21 mouse cellular contexts compared by ENCODE assay signal in the genomic region with DNA sequence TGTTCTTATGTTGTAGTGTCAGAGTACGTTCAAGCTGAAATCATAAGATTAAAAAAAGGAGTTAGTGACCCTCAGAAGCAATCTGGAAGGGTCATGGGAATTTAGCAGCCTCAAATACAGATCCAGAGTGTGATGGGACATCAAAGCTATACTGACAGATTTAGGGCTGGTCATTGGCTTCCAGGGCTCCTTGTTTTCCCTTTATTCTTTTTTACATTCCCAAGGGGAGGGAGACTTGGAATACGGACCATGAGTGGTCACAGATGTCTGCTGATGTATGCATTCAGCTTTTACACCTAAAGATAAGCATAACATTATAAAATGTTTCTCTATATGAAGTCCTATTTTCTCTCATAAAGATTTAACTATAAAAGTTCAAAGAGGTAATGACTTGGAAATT. TPM values are rescaled to one million over a fixed set of nuclear protein-coding genes. Genes with fewer than 3 reads are reported as not detected.
"Had no signal": no experiment of that assay in that cellular context is flagged by ENCODE, and none has a peak within 500 bp of the region (broad histone marks: within the 10 kb centered on the region; RNA-seq: fewer than 3 reads in every experiment).

No protein-coding gene starts in this region.

- H3K9ac ChIP-seq: intestine, embryonic 15.5 days; limb, embryonic 12.5 days; limb, embryonic 15.5 days; liver, embryonic 14.5 days; liver, postnatal 0 days; lung, embryonic 14.5 days; midbrain, embryonic 13.5 days had no signal

- ATAC-seq: intestine, embryonic 15.5 days; liver, postnatal 0 days; lung, postnatal 0 days; midbrain, embryonic 13.5 days had no signal

- H3K27ac ChIP-seq: intestine, embryonic 15.5 days; limb, embryonic 12.5 days; limb, embryonic 15.5 days; liver, embryonic 14.5 days; macrophage; midbrain, embryonic 10.5 days; midbrain, embryonic 13.5 days; stomach, postnatal 0 days had no signal

- H3K4me2 ChIP-seq: intestine, embryonic 15.5 days; limb, embryonic 12.5 days; limb, embryonic 15.5 days; liver, embryonic 11.5 days; lung, embryonic 14.5 days; midbrain, embryonic 13.5 days had no signal

- H3K36me3 ChIP-seq: intestine, embryonic 15.5 days; limb, embryonic 12.5 days; limb, embryonic 15.5 days; midbrain, embryonic 10.5 days; midbrain, embryonic 13.5 days had no signal

- H3K4me1 ChIP-seq: intestine, embryonic 15.5 days; limb, embryonic 15.5 days; midbrain, embryonic 10.5 days; midbrain, embryonic 13.5 days had no signal

- H3K4me3 ChIP-seq: intestine, embryonic 15.5 days; limb, embryonic 12.5 days; limb, embryonic 15.5 days; midbrain, embryonic 10.5 days; midbrain, embryonic 13.5 days had no signal

- H3K9me3 ChIP-seq: intestine, embryonic 15.5 days; limb, embryonic 12.5 days; limb, embryonic 15.5 days; midbrain, embryonic 10.5 days; midbrain, embryonic 13.5 days had no signal

- H3K27me3 ChIP-seq: intestine, embryonic 15.5 days; limb, embryonic 15.5 days; midbrain, embryonic 13.5 days had no signal

- DNase-seq: kidney, adult 18-20 months; kidney, postnatal 10 days; kidney, postnatal 36 days; liver, postnatal 0 days; lung, embryonic 14.5 days; right cerebral cortex, adult 18-20 months; right cerebral cortex, postnatal 14 days; right cerebral cortex, postnatal 4 days; thymus, adult 2 months; thymus, postnatal 25 days had no signal

RNA-seq across cellular contexts. Expression of gene Gm5127, which starts 0.8 kb away (rescaled TPM):
- polyA plus RNA-seq: limb, embryonic 15.5 days; liver, embryonic 11.5 days; liver, postnatal 0 days; lung, embryonic 14.5 days; neural tube, embryonic 14.5 days had no signal
